Mouse (Mus musculus) forebrain, embryonic 14.5 days (tissue): ENCODE measurements around the gene Alg3. TPM values are rescaled to one million over a fixed set of nuclear protein-coding genes. Genes with fewer than 3 reads are reported as not detected.
A peak's percentile ranks its signal among the peaks of the same experiment; 100 is the strongest.

Experiments
- ATAC-seq: fragments of 200-750 bp; cut with Nextera tagmentation; 2 replicates; pipeline ENCODE4 v1.8.0; 2017; ENCODE audit warnings: mild to moderate bottlenecking, moderate library complexity
- DNase-seq: peaks from one replicate; pipeline ENCODE4 v3.0.0-alpha.2; 2015; ENCODE audit warnings: low spot score
- H3K27ac ChIP-seq: fragments of 300-500 bp; sonication (generic); 2 replicates; pipeline ENCODE4 v1.5.1; 2014; ENCODE audit warnings: low read depth, mild to moderate bottlenecking, control low read depth, low read length, moderate library complexity
- H3K27me3 ChIP-seq: fragments of 300-500 bp; sonication (generic); replicated peaks from 2 replicates; pipeline ENCODE4 v1.6.1; 2014; ENCODE audit warnings: low read length, control low read depth, mixed read lengths; ENCODE audit not compliant: control insufficient read depth, insufficient read depth
- H3K36me3 ChIP-seq: fragments of 300-500 bp; sonication (generic); 2 replicates; pipeline ENCODE4 v1.6.1; 2014; ENCODE audit warnings: low read length, control low read depth; ENCODE audit not compliant: control insufficient read depth, insufficient read depth
- H3K4me1 ChIP-seq: fragments of 300-500 bp; sonication (generic); 2 replicates; pipeline ENCODE4 v1.6.1; 2014; ENCODE audit warnings: antibody characterized with exemption, low read length, control low read depth; ENCODE audit not compliant: control insufficient read depth, insufficient read depth
- H3K4me2 ChIP-seq: fragments of 300-500 bp; sonication (generic); 2 replicates; pipeline ENCODE4 v1.6.1; 2014; ENCODE audit warnings: mild to moderate bottlenecking, control low read depth, low read length
- H3K4me3 ChIP-seq: fragments of 300-500 bp; sonication (generic); 2 replicates; pipeline ENCODE4 v1.5.1; 2014; ENCODE audit warnings: low read depth, low read length, control low read depth
- H3K9ac ChIP-seq: fragments of 300-500 bp; sonication (generic); 2 replicates; pipeline ENCODE4 v1.6.1; 2014; ENCODE audit warnings: mild to moderate bottlenecking, low read length, control low read depth, moderate library complexity
- H3K9me3 ChIP-seq: fragments of 300-500 bp; sonication (generic); replicated peaks from 2 replicates; pipeline ENCODE4 v1.6.1; 2016; ENCODE audit warnings: low read length, control low read depth, mixed read lengths; ENCODE audit not compliant: control insufficient read depth
- WGBS: fragments of 180-500 bp; shearing (Covaris S2); extraction: QIAGEN DNeasy Blood & Tissue Kit; methylation state at CpG from one replicate; pipeline ENCODE4 v1.1.7; 2014; 5-methylcytosine and 5-hydroxymethylcytosine counted together
- microRNA counts: library from miRNA; unstranded; fragments of <30 nt; microRNA quantifications from one replicate; lab custom pipeline; 2016
- microRNA-seq: library from miRNA; unstranded; fragments of <30 nt; microRNA quantifications from one replicate; pipeline ENCODE4, GENCODE M21; 2016
- polyA plus RNA-seq: library from polyadenylated mRNA; unstranded; fragments of >200 nt; fragmentation: Nextera tagmentation; extraction: Ambion mirVana; gene quantifications from 2 replicates; pipeline ENCODE4 v1.2.1, GENCODE M21; 2014

Alg3 gene
- polyA plus RNA-seq, 1 experiment from 2014 or later, result 44.4 TPM

GRCm38 (mm10) chr16:20590680-20591038 lies 20.9 kb downstream of the Alg3 start:
- Histone ChIP-seq H3K4me2 (peak overlapping the region; percentile 93), H3K9ac (peak overlapping the region; percentile 60), H3K4me1 (peaks cover 3% of the 10 kb centered on the region; the same call in 1 of the 2 replicates), H3K4me3 (peak overlapping the region; percentile 48), H3K9me3 (no peaks in the 10 kb centered on the region), H3K36me3 (no peaks in the 10 kb centered on the region), H3K27me3 (peaks cover 43% of the 10 kb centered on the region), H3K27ac (no peak overlapping the region)
- ATAC-seq, result no peak
- 2% methylated on average over 14 of the region's 17 CpGs for WGBS
- no peak for DNase-seq

DNA sequence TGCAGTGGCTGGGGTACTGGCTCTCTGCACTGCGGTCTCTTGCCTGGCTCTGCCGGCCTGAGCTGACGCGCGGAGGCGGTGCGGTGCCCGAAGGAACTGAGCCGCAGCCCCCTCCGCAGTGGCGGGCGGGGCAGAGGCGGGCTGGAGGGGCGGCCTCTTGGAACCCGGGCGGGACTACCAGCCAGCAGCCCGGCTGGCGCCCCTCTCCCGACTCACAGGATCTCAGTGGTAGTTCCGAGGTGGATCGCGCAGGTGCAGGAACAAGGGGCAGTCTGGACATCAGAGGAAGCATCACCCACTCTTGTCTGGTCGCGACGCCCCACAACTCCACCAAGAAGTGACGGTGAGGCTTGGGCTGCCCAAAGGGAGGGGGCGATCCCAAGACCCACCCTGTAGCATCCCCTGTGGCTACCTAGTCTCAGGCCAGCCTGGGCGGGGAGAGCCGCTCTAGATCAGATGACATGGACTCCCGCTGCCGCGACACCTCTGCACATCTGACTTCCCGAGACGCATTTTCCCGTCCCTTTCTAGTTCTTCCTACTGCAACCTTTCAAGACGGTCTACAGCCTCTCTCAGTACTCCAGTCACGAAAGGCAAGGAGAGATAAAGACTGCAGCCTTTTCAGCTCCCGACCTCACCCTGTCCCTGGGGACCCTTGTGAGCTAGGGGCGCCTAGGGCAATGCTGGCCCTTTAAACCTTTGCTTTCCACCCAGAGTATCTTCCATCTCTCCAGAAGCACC lies 21.4 kb downstream of the Alg3 start:
- H3K4me2 ChIP-seq, result peak overlapping the region; percentile 93
- H3K4me3 ChIP-seq, result peak overlapping the region; percentile 48
- ATAC-seq (peak; percentile 82), DNase-seq (peak; percentile 62)
- peaks cover 43% of the 10 kb centered on the region for H3K27me3 ChIP-seq
- peak overlapping the region; percentile 60 for H3K9ac ChIP-seq
- peaks cover 3% of the 10 kb centered on the region; the same call in 1 of the 2 replicates for H3K4me1 ChIP-seq
- H3K9me3 ChIP-seq, result no peaks in the 10 kb centered on the region
- WGBS, result under 1% methylated on average over 38 of the region's 39 CpGs
- H3K36me3 ChIP-seq, result no peaks in the 10 kb centered on the region
- no peak overlapping the region for H3K27ac ChIP-seq

DNA sequence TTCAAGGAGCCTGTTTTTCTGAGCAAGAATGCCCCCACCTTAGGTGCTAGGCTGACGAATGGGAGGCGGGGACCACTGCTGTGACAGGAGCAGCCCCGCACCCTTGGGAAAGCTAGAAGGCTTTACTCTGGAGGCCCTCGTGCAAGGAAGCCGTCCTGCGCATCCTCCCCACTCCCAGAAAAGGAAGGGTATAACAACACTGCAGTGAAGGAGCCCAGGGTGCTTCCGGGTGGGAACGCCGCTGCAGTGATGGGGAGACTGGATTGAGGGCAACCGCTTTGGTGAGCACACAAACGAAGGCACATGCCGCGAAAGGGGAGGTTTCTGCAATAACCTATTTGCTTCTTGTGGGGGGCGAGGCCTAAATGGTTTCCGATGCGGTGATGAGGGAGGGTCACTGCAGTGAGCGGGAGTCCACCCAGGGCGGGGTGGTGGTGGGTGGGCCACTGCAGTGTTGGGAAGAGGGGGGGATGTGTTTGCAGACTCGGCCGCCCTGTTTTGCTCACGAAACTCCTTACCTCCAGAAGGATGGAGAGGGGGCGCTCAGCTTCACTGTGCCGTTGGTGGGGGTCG lies 22.1 kb downstream of the Alg3 start, which contains the start of gene Vwa5b2:
Gene Vwa5b2 (plus strand): TSS at position 106 of the 573 bp plus-strand sequence.
- Histone ChIP-seq H3K36me3 (no peaks in the 10 kb centered on the region), H3K27ac (no peak within 1 kb of the TSS), H3K4me3 (peak within 1 kb of the TSS; percentile 48), H3K9ac (peak within 1 kb of the TSS; percentile 60), H3K4me1 (peaks cover 3% of the 10 kb centered on the region; the same call in 1 of the 2 replicates), H3K4me2 (peak within 1 kb of the TSS; percentile 93), H3K9me3 (no peaks in the 10 kb centered on the region), H3K27me3 (peaks cover 43% of the 10 kb centered on the region)
- DNase-seq, result peak; percentile 27
- peak; percentile 76 for ATAC-seq
- under 1% methylated on average over 22 of the region's 24 CpGs for WGBS

GRCm38 (mm10) chr16:20565075-20565474 lies 46.5 kb downstream of the Alg3 start:
- DNase-seq, result no peak
- Histone ChIP-seq H3K4me2 (no peak overlapping the region), H3K27ac (no peak overlapping the region), H3K9ac (no peak overlapping the region), H3K36me3 (peaks cover 32% of the 10 kb centered on the region), H3K4me3 (no peak overlapping the region), H3K4me1 (no peaks in the 10 kb centered on the region), H3K27me3 (no peaks in the 10 kb centered on the region), H3K9me3 (no peaks in the 10 kb centered on the region)
- WGBS, result 59% methylated on average over 1 of the region's 1 CpGs
- ATAC-seq, result no peak

- no peaks in the 10 kb centered on the region for H3K9me3 ChIP-seq
- H3K4me1 ChIP-seq, result no peaks in the 10 kb centered on the region
- no peak overlapping the region for H3K9ac ChIP-seq
- ATAC-seq (no peak), DNase-seq (no peak)
- 90% methylated on average over 7 of the region's 7 CpGs for WGBS
- no peak overlapping the region for H3K4me2 ChIP-seq
- peaks cover 82% of the 10 kb centered on the region for H3K36me3 ChIP-seq
- H3K27ac ChIP-seq, result no peak overlapping the region
- H3K4me3 ChIP-seq, result no peak overlapping the region
- H3K27me3 ChIP-seq, result no peaks in the 10 kb centered on the region
Observed at GRCm38 (mm10) chr16:20557381-20557780, 54.2 kb downstream of the Alg3 start.

MicroRNAs encoded within 50 kb of the gene (microRNA counts, 519-probe panel; counts per million panel counts)
- microRNA mmu-miR-1224 (lab: Ali Mortazavi, UCI), result 2,730 counts per million, percentile 18 among the panel's probes with 10 or more counts

Small RNAs within 50 kb of the gene (microRNA-seq; reads per million reads assigned to microRNA genes)
- gene Mir1224, result 6.1 reads per million, percentile 28 among the genes with 10 or more reads in this experiment

Other genes starting within 250 kb of the Alg3 start
- 96.7 and 120 TPM in 2 replicates for gene Abcc5, start 185.3 kb downstream of the Alg3 start, polyA plus RNA-seq
- gene Eif2b5, start 112.9 kb downstream of the Alg3 start, polyA plus RNA-seq, result 90.3 and 92.1 TPM in 2 replicates
- gene Dvl3, start 94.8 kb downstream of the Alg3 start, polyA plus RNA-seq, result 25.3 and 26.0 TPM in 2 replicates
- gene Ap2m1, start 76.3 kb downstream of the Alg3 start, polyA plus RNA-seq, result 1,206 and 1,335 TPM in 2 replicates
- 64.8 and 74.4 TPM in 2 replicates for gene Abcf3, start 63.2 kb downstream of the Alg3 start, polyA plus RNA-seq
- 1.3 and 4.1 TPM in 2 replicates for gene Vwa5b2, start 22.3 kb downstream of the Alg3 start, polyA plus RNA-seq
- gene Eef1akmt4, start 142 bp downstream of the Alg3 start, polyA plus RNA-seq, result 18.2 and 24.8 TPM in 2 replicates
- gene Gm49333, start 125 bp downstream of the Alg3 start, polyA plus RNA-seq, result 0.17 TPM in 1 of 2 replicates, not detected in the other
- 18.6 and 18.9 TPM in 2 replicates for gene Camk2n2, start 9.6 kb upstream of the Alg3 start, polyA plus RNA-seq
- gene Ece2, start 18.1 kb upstream of the Alg3 start, polyA plus RNA-seq, result 5.3 and 6.0 TPM in 2 replicates
- 354 and 377 TPM in 2 replicates for gene Psmd2, start 39.9 kb upstream of the Alg3 start, polyA plus RNA-seq
- 97.6 and 109 TPM in 2 replicates for gene Eif4g1, start 56.6 kb upstream of the Alg3 start, polyA plus RNA-seq
- gene Fam131a, start 81.5 kb upstream of the Alg3 start, polyA plus RNA-seq, result 51.5 and 55.5 TPM in 2 replicates
- gene Polr2h, start 105.9 kb upstream of the Alg3 start, polyA plus RNA-seq, result 112 and 126 TPM in 2 replicates
- 11.9 and 15.2 TPM in 2 replicates for gene Clcn2, start 106.0 kb upstream of the Alg3 start, polyA plus RNA-seq
- gene Chrd, start 121.4 kb upstream of the Alg3 start, polyA plus RNA-seq, result 2.6 and 3.8 TPM in 2 replicates
- gene Thpo, start 122.8 kb upstream of the Alg3 start, polyA plus RNA-seq, result 0.25 and 0.62 TPM in 2 replicates